Mouse (Mus musculus): ENCODE data around the gene Slc7a8. TPM values are rescaled to one million over a fixed set of nuclear protein-coding genes. Genes with fewer than 3 reads are reported as not detected.

The Slc7a8 gene
- polyA plus RNA-seq, 1 experiment from 2014 or later: 5.6 TPM

DNA sequence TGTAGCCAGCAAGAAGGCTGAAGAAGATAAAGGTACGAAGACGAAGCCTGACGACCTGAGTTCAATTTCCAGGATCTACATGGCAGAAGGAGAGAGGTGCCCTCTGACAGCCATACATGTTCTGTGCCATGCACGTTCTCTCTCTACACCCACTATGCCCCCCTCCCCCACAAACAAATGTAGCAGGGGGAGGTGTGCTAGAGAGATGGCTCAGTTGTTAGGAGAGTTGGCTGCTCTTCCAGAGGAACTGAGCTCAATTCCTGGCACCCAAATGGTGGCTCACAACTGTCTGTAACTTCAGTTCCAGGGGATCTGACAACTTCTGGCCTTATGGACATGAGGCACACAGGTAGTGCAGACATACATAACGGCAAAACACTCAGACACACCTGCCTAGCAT, 105.5 kb downstream of the Slc7a8 start:
- no peak overlapping the region for H3K9ac ChIP-seq (ENCODE audit: low read depth, low read length)
- peaks cover 29% of the 10 kb centered on the region for H3K36me3 ChIP-seq (ENCODE audit: control insufficient read depth, insufficient read depth, low read length)
- H3K4me3 ChIP-seq (ENCODE audit: low read depth, low read length): no peak overlapping the region
- H3K4me2 ChIP-seq: no peak overlapping the region
- H3K4me1 ChIP-seq (ENCODE audit: control insufficient read depth, insufficient read depth, low read length): no peaks in the 10 kb centered on the region
- ATAC-seq (replicated peaks; ENCODE audit: insufficient number of reproducible peaks, low FRiP score, low TSS enrichment): no peak; the same call in 1 of the 2 replicates
- no peak overlapping the region for H3K27ac ChIP-seq (ENCODE audit: low read depth, low read length)
- H3K9me3 ChIP-seq (replicated peaks; ENCODE audit: control insufficient read depth, low read length): no peaks in the 10 kb centered on the region
- WGBS (ENCODE audit: insufficient replicate concordance): 89% methylated on average over 5 of the region's 5 CpGs
- H3K27me3 ChIP-seq (ENCODE audit: control insufficient read depth, insufficient read depth, low read length): no peaks in the 10 kb centered on the region

GRCm38 (mm10) chr14:54674317-54674716, 107.4 kb downstream of the Slc7a8 start:
- 71% methylated on average over 2 of the region's 2 CpGs for WGBS (ENCODE audit: insufficient replicate concordance)
- Histone ChIP-seq H3K27me3 (ENCODE audit: control insufficient read depth, insufficient read depth, low read length) (no peaks in the 10 kb centered on the region), H3K9me3 (replicated peaks; ENCODE audit: control insufficient read depth, low read length) (no peaks in the 10 kb centered on the region), H3K4me3 (ENCODE audit: low read depth, low read length) (no peak overlapping the region), H3K36me3 (ENCODE audit: control insufficient read depth, insufficient read depth, low read length) (peaks cover 28% of the 10 kb centered on the region), H3K9ac (ENCODE audit: low read depth, low read length) (no peak overlapping the region), H3K4me2 (no peak overlapping the region), H3K4me1 (ENCODE audit: control insufficient read depth, insufficient read depth, low read length) (no peaks in the 10 kb centered on the region), H3K27ac (ENCODE audit: low read depth, low read length) (no peak overlapping the region)
- no peak for ATAC-seq (replicated peaks; ENCODE audit: insufficient number of reproducible peaks, low FRiP score, low TSS enrichment)

Other genes starting within 250 kb of the Slc7a8 start
- 40.1 and 42.8 TPM in 2 replicates for gene Haus4, start 227.3 kb downstream of the Slc7a8 start, polyA plus RNA-seq (2014; fragmentation: Nextera tagmentation; extraction: Ambion mirVana)
- gene Ajuba, start 204.4 kb downstream of the Slc7a8 start, polyA plus RNA-seq (2014; fragmentation: Nextera tagmentation; extraction: Ambion mirVana): 23.4 and 30.7 TPM in 2 replicates
- 4.4 and 4.5 TPM in 2 replicates for gene 4931414P19Rik, start 176.0 kb downstream of the Slc7a8 start, polyA plus RNA-seq (2014; fragmentation: Nextera tagmentation; extraction: Ambion mirVana)
- 364 and 386 TPM in 2 replicates for gene Psmb5, start 163.9 kb downstream of the Slc7a8 start, polyA plus RNA-seq (2014; fragmentation: Nextera tagmentation; extraction: Ambion mirVana)
- not detected in 2 replicates for gene Psmb11, start 160.5 kb downstream of the Slc7a8 start, polyA plus RNA-seq (2014; fragmentation: Nextera tagmentation; extraction: Ambion mirVana)
- not detected in 2 replicates for gene Gm17606, start 141.0 kb downstream of the Slc7a8 start, polyA plus RNA-seq (2014; fragmentation: Nextera tagmentation; extraction: Ambion mirVana)
- 2.9 and 3.1 TPM in 2 replicates for gene Cdh24, start 140.6 kb downstream of the Slc7a8 start, polyA plus RNA-seq (2014; fragmentation: Nextera tagmentation; extraction: Ambion mirVana)
- gene 1700123O20Rik, start 95.7 kb downstream of the Slc7a8 start, polyA plus RNA-seq (2014; fragmentation: Nextera tagmentation; extraction: Ambion mirVana): 56.7 and 60.8 TPM in 2 replicates
- gene Acin1, start 95.0 kb downstream of the Slc7a8 start, polyA plus RNA-seq (2014; fragmentation: Nextera tagmentation; extraction: Ambion mirVana): 72.1 and 96.8 TPM in 2 replicates
- 0.15 and 0.36 TPM in 2 replicates for gene Gm29776, start 83.1 kb downstream of the Slc7a8 start, polyA plus RNA-seq (2014; fragmentation: Nextera tagmentation; extraction: Ambion mirVana)
- not detected in 2 replicates for gene Cebpe, start 69.8 kb downstream of the Slc7a8 start, polyA plus RNA-seq (2014; fragmentation: Nextera tagmentation; extraction: Ambion mirVana)
- not detected in 2 replicates for gene Rnf212b, start 32.2 kb upstream of the Slc7a8 start, polyA plus RNA-seq (2014; fragmentation: Nextera tagmentation; extraction: Ambion mirVana)
- 6.5 and 6.7 TPM in 2 replicates for gene Homez, start 89.0 kb upstream of the Slc7a8 start, polyA plus RNA-seq (2014; fragmentation: Nextera tagmentation; extraction: Ambion mirVana)
- gene Ppp1r3e, start 95.6 kb upstream of the Slc7a8 start, polyA plus RNA-seq (2014; fragmentation: Nextera tagmentation; extraction: Ambion mirVana): 0.94 and 1.8 TPM in 2 replicates
- 3.3 TPM in 2 replicates for gene Bcl2l2, start 101.4 kb upstream of the Slc7a8 start, polyA plus RNA-seq (2014; fragmentation: Nextera tagmentation; extraction: Ambion mirVana)
- gene Gm20521, start 101.5 kb upstream of the Slc7a8 start, polyA plus RNA-seq (2014; fragmentation: Nextera tagmentation; extraction: Ambion mirVana): 0.31 TPM in 1 of 2 replicates, not detected in the other
- 89.5 and 99.0 TPM in 2 replicates for gene Pabpn1, start 110.6 kb upstream of the Slc7a8 start, polyA plus RNA-seq (2014; fragmentation: Nextera tagmentation; extraction: Ambion mirVana)
- 26.0 and 28.7 TPM in 2 replicates for gene Slc22a17, start 131.2 kb upstream of the Slc7a8 start, polyA plus RNA-seq (2014; fragmentation: Nextera tagmentation; extraction: Ambion mirVana)
- 11.0 and 12.7 TPM in 2 replicates for gene Efs, start 144.2 kb upstream of the Slc7a8 start, polyA plus RNA-seq (2014; fragmentation: Nextera tagmentation; extraction: Ambion mirVana)
- not detected in 2 replicates for gene Il25, start 150.7 kb upstream of the Slc7a8 start, polyA plus RNA-seq (2014; fragmentation: Nextera tagmentation; extraction: Ambion mirVana)
- 0.49 and 0.90 TPM in 2 replicates for gene Cmtm5, start 154.3 kb upstream of the Slc7a8 start, polyA plus RNA-seq (2014; fragmentation: Nextera tagmentation; extraction: Ambion mirVana)
- gene Myh6, start 185.0 kb upstream of the Slc7a8 start, polyA plus RNA-seq (2014; fragmentation: Nextera tagmentation; extraction: Ambion mirVana): 2,306 and 2,903 TPM in 2 replicates
- gene Gm17428, start 195.0 kb upstream of the Slc7a8 start, polyA plus RNA-seq (2014; fragmentation: Nextera tagmentation; extraction: Ambion mirVana): not detected in 2 replicates
- 3,446 and 4,122 TPM in 2 replicates for gene Myh7, start 212.7 kb upstream of the Slc7a8 start, polyA plus RNA-seq (2014; fragmentation: Nextera tagmentation; extraction: Ambion mirVana)
- 60.3 and 62.1 TPM in 2 replicates for gene Ngdn, start 233.5 kb upstream of the Slc7a8 start, polyA plus RNA-seq (2014; fragmentation: Nextera tagmentation; extraction: Ambion mirVana)

Data from heart, embryonic 11.5 days (tissue).